Mouse (Mus musculus): ENCODE measurements around the gene Preb. TPM values are rescaled to one million over a fixed set of nuclear protein-coding genes. Genes with fewer than 3 reads are reported as not detected.

The Preb gene
- polyA plus RNA-seq, 1 experiment from 2014 or later = 125 TPM

DNA sequence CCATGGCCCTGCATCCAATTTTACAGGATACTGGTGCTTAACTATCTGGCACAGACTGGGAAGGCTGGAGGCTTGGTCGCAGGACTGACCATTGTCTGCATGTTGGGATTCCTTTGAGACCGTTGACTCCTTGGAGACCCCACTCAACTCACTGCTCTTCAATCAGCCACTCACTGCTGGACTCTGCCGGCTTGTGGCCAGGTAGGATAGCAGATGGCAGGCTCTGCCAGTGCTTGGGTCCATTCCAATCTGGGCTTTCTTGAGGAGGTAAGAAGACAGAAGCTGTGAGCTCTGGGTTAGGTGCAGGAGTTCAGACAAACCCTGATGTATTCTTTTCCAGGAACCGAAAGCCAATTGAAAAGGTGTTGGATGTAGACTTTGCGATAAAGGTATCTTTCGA lies 6.1 kb downstream of the Preb start:
- H3K27me3 ChIP-seq = no peaks in the 10 kb centered on the region
- no peak overlapping the region for H3K4me3 ChIP-seq (replicated peaks)
- H3K9ac ChIP-seq = no peak overlapping the region
- ATAC-seq (ENCODE audit: insufficient number of reproducible peaks, low FRiP score, low TSS enrichment, low read depth) = no peak
- H3K9me3 ChIP-seq (replicated peaks) = no peaks in the 10 kb centered on the region
- peaks cover 58% of the 10 kb centered on the region for H3K36me3 ChIP-seq
- peaks cover 33% of the 10 kb centered on the region for H3K4me1 ChIP-seq
- H3K4me2 ChIP-seq (replicated peaks) = no peak overlapping the region
- WGBS = 98% methylated on average over 6 of the region's 6 CpGs
- H3K27ac ChIP-seq (replicated peaks) = no peak overlapping the region

GRCm38 (mm10) chr5:30952551-30952950 lies 7.6 kb downstream of the Preb start:
- no peaks in the 10 kb centered on the region for H3K27me3 ChIP-seq
- no peak for ATAC-seq (ENCODE audit: insufficient number of reproducible peaks, low FRiP score, low TSS enrichment, low read depth)
- no peak overlapping the region for H3K4me3 ChIP-seq (replicated peaks)
- no peaks in the 10 kb centered on the region for H3K9me3 ChIP-seq (replicated peaks)
- no peak overlapping the region for H3K9ac ChIP-seq
- 83% methylated on average over 5 of the region's 5 CpGs for WGBS
- H3K4me1 ChIP-seq = peaks cover 22% of the 10 kb centered on the region
- no peak overlapping the region for H3K27ac ChIP-seq (replicated peaks)
- no peak overlapping the region for H3K4me2 ChIP-seq (replicated peaks)
- H3K36me3 ChIP-seq = peaks cover 43% of the 10 kb centered on the region

GRCm38 (mm10) chr5:30951706-30952105 lies 8.5 kb downstream of the Preb start:
- ATAC-seq (ENCODE audit: insufficient number of reproducible peaks, low FRiP score, low TSS enrichment, low read depth) = no peak
- H3K4me2 ChIP-seq (replicated peaks) = no peak overlapping the region
- H3K36me3 ChIP-seq = peaks cover 40% of the 10 kb centered on the region
- 84% methylated on average over 6 of the region's 6 CpGs for WGBS
- H3K4me1 ChIP-seq = peaks cover 21% of the 10 kb centered on the region
- H3K9ac ChIP-seq = no peak overlapping the region
- H3K27me3 ChIP-seq = no peaks in the 10 kb centered on the region
- H3K4me3 ChIP-seq (replicated peaks) = no peak overlapping the region
- H3K9me3 ChIP-seq (replicated peaks) = no peaks in the 10 kb centered on the region
- H3K27ac ChIP-seq (replicated peaks) = no peak overlapping the region

DNA sequence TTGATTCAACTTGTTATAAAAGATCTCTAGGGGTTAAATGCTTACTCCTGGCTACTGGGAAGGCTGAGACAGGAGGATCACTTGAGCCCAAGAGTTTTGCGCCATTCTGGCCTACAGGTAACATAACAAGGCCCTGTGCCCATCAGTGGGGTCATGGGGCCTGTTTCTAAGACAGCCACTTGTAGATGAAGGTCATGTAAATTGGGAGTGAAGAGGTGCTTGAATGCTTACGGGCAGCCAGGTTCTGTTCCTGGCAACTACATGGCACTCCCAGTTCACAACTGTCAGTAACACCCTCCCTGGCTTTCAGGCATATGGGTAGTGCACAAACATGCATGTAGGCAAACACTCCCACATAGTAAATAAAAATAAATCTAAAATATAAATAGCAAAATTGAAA lies 9.2 kb downstream of the Preb start:
- Histone ChIP-seq H3K9me3 (replicated peaks) (no peaks in the 10 kb centered on the region), H3K27me3 (peaks cover 3% of the 10 kb centered on the region; the same call in 1 of the 2 replicates), H3K4me2 (replicated peaks) (peak overlapping the region; percentile 86; the same call in 1 of the 2 replicates), H3K27ac (replicated peaks) (no peak overlapping the region), H3K4me3 (replicated peaks) (no peak overlapping the region), H3K4me1 (peaks cover 21% of the 10 kb centered on the region), H3K9ac (no peak overlapping the region), H3K36me3 (peaks cover 38% of the 10 kb centered on the region)
- WGBS = 91% methylated on average over 2 of the region's 2 CpGs
- no peak for ATAC-seq (ENCODE audit: insufficient number of reproducible peaks, low FRiP score, low TSS enrichment, low read depth)

GRCm38 (mm10) chr5:30950451-30950850 lies 9.7 kb downstream of the Preb start:
- H3K9ac ChIP-seq = peak overlapping the region; percentile 45
- peaks cover 23% of the 10 kb centered on the region for H3K4me1 ChIP-seq
- H3K4me2 ChIP-seq (replicated peaks) = peak overlapping the region; percentile 86
- H3K36me3 ChIP-seq = peaks cover 34% of the 10 kb centered on the region
- peak overlapping the region; percentile 60 for H3K4me3 ChIP-seq (replicated peaks)
- whole genome bisulfite sequencing = 38% methylated on average over 4 of the region's 4 CpGs
- no peak for ATAC-seq (ENCODE audit: insufficient number of reproducible peaks, low FRiP score, low TSS enrichment, low read depth)
- peaks cover 3% of the 10 kb centered on the region; the same call in 1 of the 2 replicates for H3K27me3 ChIP-seq
- H3K27ac ChIP-seq (replicated peaks) = peak overlapping the region; percentile 86; the same call in 1 of the 2 replicates
- H3K9me3 ChIP-seq (replicated peaks) = no peaks in the 10 kb centered on the region

DNA sequence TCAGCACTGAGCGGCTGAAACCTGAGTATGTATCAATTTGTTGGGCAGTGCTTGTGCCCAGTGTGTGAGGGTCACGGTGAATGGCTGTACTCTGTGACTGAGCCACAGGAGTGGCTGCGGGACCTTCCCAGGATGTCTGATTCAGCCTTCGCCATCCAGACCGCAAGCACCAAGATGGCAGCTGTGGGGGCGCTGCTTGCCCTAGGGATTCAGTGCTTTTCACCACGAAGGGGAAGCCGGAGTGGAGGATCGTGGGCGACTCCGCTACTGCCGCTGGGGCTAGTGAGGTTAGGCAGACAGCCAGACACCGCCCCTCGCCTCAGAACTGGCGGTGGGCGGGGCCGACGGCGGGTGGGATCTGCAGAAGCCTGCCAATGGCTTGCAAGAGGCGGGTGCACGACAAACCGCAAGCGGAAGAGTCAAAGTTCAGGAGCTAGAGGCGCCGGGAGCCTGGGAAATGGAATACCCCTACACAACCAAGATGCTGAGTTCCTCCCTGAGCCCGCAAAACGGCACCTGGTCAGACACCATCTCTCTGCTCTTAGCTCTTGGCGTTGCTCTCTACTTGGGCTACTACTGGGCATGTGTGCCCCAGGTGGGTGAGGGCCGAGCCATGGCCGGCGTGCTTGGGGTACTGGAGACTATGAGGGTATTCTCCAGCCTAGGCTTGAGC lies 10.4 kb downstream of the Preb start:
- Histone ChIP-seq H3K4me1 (peaks cover 28% of the 10 kb centered on the region), H3K4me2 (replicated peaks) (peak overlapping the region; percentile 86), H3K36me3 (peaks cover 27% of the 10 kb centered on the region), H3K9ac (peak overlapping the region; percentile 45), H3K27me3 (peaks cover 3% of the 10 kb centered on the region; the same call in 1 of the 2 replicates), H3K4me3 (replicated peaks) (peak overlapping the region; percentile 60), H3K9me3 (replicated peaks) (no peaks in the 10 kb centered on the region), H3K27ac (replicated peaks) (peak overlapping the region; percentile 86)
- peak; percentile 86 for ATAC-seq (ENCODE audit: insufficient number of reproducible peaks, low FRiP score, low TSS enrichment, low read depth)
- WGBS = under 1% methylated on average over 31 of the region's 31 CpGs

DNA sequence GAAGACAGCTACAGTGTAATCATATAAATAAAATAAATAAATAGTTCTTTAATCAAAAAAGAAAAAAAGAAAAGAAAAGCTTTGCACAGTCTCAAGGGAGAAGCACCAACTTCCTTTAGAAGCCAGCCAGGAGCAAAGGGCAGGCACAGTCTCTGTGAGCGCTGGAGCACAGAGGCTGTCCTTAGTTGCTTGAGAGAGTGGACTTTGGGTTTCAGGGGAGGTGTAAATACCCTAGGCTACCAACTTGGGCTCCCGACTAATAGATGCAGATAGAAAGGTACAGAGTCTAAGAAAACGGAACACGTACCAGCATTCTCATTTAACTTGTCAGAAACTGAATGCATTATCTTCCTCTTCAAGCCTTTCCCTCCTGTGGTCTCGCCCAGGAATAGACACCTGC lies 11.5 kb downstream of the Preb start:
- Histone ChIP-seq H3K9me3 (replicated peaks) (no peaks in the 10 kb centered on the region), H3K4me2 (replicated peaks) (0 out of 2 replicates have a peak overlapping the region, but pooled peaks have one; percentile 86), H3K9ac (no peak overlapping the region), H3K27ac (replicated peaks) (no peak overlapping the region; the same call in 1 of the 2 replicates), H3K4me1 (peaks cover 28% of the 10 kb centered on the region), H3K36me3 (peaks cover 15% of the 10 kb centered on the region), H3K4me3 (replicated peaks) (no peak overlapping the region), H3K27me3 (peaks cover 3% of the 10 kb centered on the region; the same call in 1 of the 2 replicates)
- 74% methylated on average over 5 of the region's 5 CpGs for WGBS
- no peak for ATAC-seq (ENCODE audit: insufficient number of reproducible peaks, low FRiP score, low TSS enrichment, low read depth)

DNA sequence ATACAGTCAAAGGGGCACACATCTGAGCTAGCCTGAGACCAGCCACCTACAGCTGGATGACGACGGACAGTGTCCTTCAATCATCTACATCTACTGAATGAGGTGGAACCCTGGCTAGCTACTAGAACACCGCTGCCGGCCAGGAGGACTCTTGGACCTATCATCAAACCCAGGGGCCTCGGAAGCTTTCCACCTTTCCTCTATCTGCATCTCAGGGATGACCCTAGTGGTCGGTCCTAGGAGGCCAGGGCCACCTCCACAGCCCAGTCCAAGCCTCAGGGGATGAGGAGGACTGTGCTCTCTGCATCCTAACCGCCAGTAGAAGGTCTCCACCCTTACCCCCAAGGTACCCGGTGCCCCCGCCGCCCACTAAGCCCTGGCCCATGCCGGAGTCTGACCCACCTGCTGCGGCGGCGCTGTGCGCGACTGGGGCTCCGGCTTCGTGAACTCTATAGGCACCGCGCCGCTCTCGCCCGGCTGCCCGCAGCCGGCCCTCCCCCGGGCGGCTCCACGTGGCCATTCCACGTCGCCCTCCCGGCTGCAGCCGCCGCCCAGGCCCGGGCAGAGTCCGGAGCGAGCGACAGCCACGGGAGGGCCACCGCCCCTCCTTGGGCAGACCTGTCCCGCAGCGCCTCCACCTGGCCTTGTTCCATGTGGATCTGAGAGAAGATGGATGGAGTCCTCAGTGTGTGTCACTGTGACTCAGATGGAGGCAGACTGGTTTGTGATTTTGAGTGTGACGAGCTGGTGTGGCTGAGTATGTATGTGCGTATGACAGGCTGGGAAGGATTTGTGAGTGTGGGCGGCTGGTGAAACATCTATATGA lies 15.0 kb downstream of the Preb start, which contains the start of gene Cgref1:
TSS of gene Cgref1 (minus strand) at position 636 of the 826 bp plus-strand sequence.
- Histone ChIP-seq H3K36me3 (no peaks in the 10 kb centered on the region), H3K9me3 (replicated peaks) (no peaks in the 10 kb centered on the region), H3K4me1 (peaks cover 20% of the 10 kb centered on the region), H3K27me3 (peaks cover 3% of the 10 kb centered on the region; the same call in 1 of the 2 replicates), H3K27ac (replicated peaks) (no peak within 1 kb of the TSS), H3K9ac (0 out of 2 replicates have a peak within 1 kb of the TSS, but pooled peaks have one; percentile 12), H3K4me3 (replicated peaks) (peak within 1 kb of the TSS; percentile 47), H3K4me2 (replicated peaks) (peak within 1 kb of the TSS; percentile 87)
- 5% methylated on average over 44 of the region's 44 CpGs for WGBS
- peak; percentile 22; the same call in 1 of the 2 replicates for ATAC-seq (ENCODE audit: insufficient number of reproducible peaks, low FRiP score, low TSS enrichment, low read depth)

GRCm38 (mm10) chr5:30944344-30944743 lies 15.8 kb downstream of the Preb start:
- H3K9me3 ChIP-seq (replicated peaks) = no peaks in the 10 kb centered on the region
- no peak for ATAC-seq (ENCODE audit: insufficient number of reproducible peaks, low FRiP score, low TSS enrichment, low read depth)
- H3K9ac ChIP-seq = no peak overlapping the region
- H3K4me2 ChIP-seq (replicated peaks) = 0 out of 2 replicates have a peak overlapping the region, but pooled peaks have one; percentile 87
- peaks cover 15% of the 10 kb centered on the region for H3K4me1 ChIP-seq
- H3K36me3 ChIP-seq = no peaks in the 10 kb centered on the region
- no peak overlapping the region for H3K4me3 ChIP-seq (replicated peaks)
- 88% methylated on average over 6 of the region's 6 CpGs for WGBS
- H3K27ac ChIP-seq (replicated peaks) = no peak overlapping the region
- H3K27me3 ChIP-seq = peaks cover 3% of the 10 kb centered on the region; the same call in 1 of the 2 replicates

DNA sequence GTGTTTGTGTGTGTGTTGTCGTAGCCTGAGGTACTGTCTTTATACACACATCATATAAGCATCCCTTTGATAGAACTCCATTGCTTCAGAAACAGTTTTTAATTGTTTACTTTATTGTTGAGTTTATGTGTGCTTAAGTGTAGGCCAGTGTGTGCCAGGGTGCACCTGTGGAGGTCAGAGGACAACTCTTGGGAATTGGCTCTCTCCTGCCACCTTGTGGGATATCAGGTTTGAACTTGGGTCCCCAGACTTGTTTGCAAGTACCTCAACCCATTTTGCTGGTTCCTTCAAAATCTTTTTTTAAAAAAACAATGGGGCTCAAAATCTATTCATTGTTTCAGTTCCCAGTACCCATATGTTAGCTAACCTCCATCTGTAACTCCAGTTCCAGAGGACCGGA lies 17.2 kb downstream of the Preb start:
- Histone ChIP-seq H3K4me3 (replicated peaks) (no peak overlapping the region), H3K27ac (replicated peaks) (no peak overlapping the region), H3K4me1 (peaks cover 7% of the 10 kb centered on the region), H3K27me3 (peaks cover 3% of the 10 kb centered on the region; the same call in 1 of the 2 replicates), H3K36me3 (no peaks in the 10 kb centered on the region), H3K9me3 (replicated peaks) (no peaks in the 10 kb centered on the region), H3K4me2 (replicated peaks) (no peak overlapping the region), H3K9ac (no peak overlapping the region)
- ATAC-seq (ENCODE audit: insufficient number of reproducible peaks, low FRiP score, low TSS enrichment, low read depth) = no peak
- 93% methylated on average over 2 of the region's 2 CpGs for WGBS

Data from embryonic facial prominence, embryonic 15.5 days (tissue).